Mouse (Mus musculus) thymus, adult 2 months (tissue): ENCODE measurements around the gene Cytip. TPM values are rescaled to one million over a fixed set of nuclear protein-coding genes. Genes with fewer than 3 reads are reported as not detected.

Experiments used
- DNase-seq: peaks from one replicate; pipeline ENCODE4 v3.0.0; 2021
- H3K27ac ChIP-seq: fragments of 200-500 bp; 2 replicates; pipeline ENCODE4 v1.5.1; 2012; ENCODE audit warnings: low read length, control low read depth; ENCODE audit not compliant: control insufficient read depth, insufficient read depth
- H3K27me3 ChIP-seq: fragments of 200-500 bp; 2 replicates; pipeline ENCODE4 v1.6.1; 2012; ENCODE audit warnings: mild to moderate bottlenecking, low read length, moderate library complexity, mixed read lengths; ENCODE audit not compliant: control insufficient read depth, insufficient read depth
- H3K36me3 ChIP-seq: fragments of 200-500 bp; 2 replicates; pipeline ENCODE4 v1.6.1; 2012; ENCODE audit warnings: mild to moderate bottlenecking, low read length, moderate library complexity; ENCODE audit not compliant: control insufficient read depth, insufficient read depth
- H3K4me1 ChIP-seq: fragments of 200-500 bp; replicated peaks from 2 replicates; pipeline ENCODE4 v1.6.1; 2012; ENCODE audit warnings: low read length; ENCODE audit not compliant: control insufficient read depth, insufficient read depth
- H3K4me3 ChIP-seq: fragments of 200-500 bp; 2 replicates; pipeline ENCODE4 v1.5.1; 2012; ENCODE audit warnings: mild to moderate bottlenecking, low read length, control low read depth, moderate library complexity; ENCODE audit not compliant: control insufficient read depth, insufficient read depth
- CTCF ChIP-seq: fragments of 200-500 bp; IDR thresholded peaks from 2 replicates; pipeline ENCODE4 v1.5.1; 2012; ENCODE audit warnings: mild to moderate bottlenecking, control low read depth, low read length, moderate library complexity, borderline replicate concordance; ENCODE audit not compliant: control insufficient read depth, poor library complexity, insufficient read depth; ENCODE audit errors: extremely low read depth
- POLR2A ChIP-seq: fragments of 200-500 bp; IDR thresholded peaks from 2 replicates; pipeline ENCODE4 v1.6.1; 2012; ENCODE audit warnings: mild to moderate bottlenecking, low read length, control low read depth, moderate library complexity; ENCODE audit not compliant: control insufficient read depth, poor library complexity, insufficient read depth; ENCODE audit errors: extremely low read depth
- WGBS: fragments of 180-500 bp; shearing (Covaris S2); methylation state at CpG from one replicate; pipeline ENCODE4 v1.1.7; 2018; 5-methylcytosine and 5-hydroxymethylcytosine counted together
- polyA plus RNA-seq: library from polyadenylated mRNA; depleted of rRNA; stranded (reverse); fragments of >200 nt; gene quantifications from 2 replicates; pipeline ENCODE4 v1.2.3, GENCODE M21; 2012

Gene Cytip
- polyA plus RNA-seq, 1 experiment: 293 TPM

- no peaks in the 10 kb centered on the region for H3K27me3 ChIP-seq
- no peak for DNase-seq
- H3K4me1 ChIP-seq: peaks cover 2% of the 10 kb centered on the region; the same call in 1 of the 2 replicates
- WGBS: 84% methylated on average over 8 of the region's 8 CpGs
- H3K4me3 ChIP-seq: no peak overlapping the region
- no peak overlapping the region for H3K27ac ChIP-seq
- TF ChIP-seq CTCF: no peak
- no peak for TF ChIP-seq POLR2A
- no peaks in the 10 kb centered on the region for H3K36me3 ChIP-seq
Observed at GRCm38 (mm10) chr2:58175392-58176291, 19.7 kb downstream of the Cytip start.

GRCm38 (mm10) chr2:58174476-58175286 lies 20.7 kb downstream of the Cytip start:
- DNase-seq: no peak
- no peaks in the 10 kb centered on the region for H3K36me3 ChIP-seq
- H3K27ac ChIP-seq: no peak overlapping the region
- H3K4me3 ChIP-seq: no peak overlapping the region
- 94% methylated on average over 9 of the region's 9 CpGs for WGBS
- no peak for TF ChIP-seq POLR2A
- no peak for TF ChIP-seq CTCF
- peaks cover 2% of the 10 kb centered on the region; the same call in 1 of the 2 replicates for H3K4me1 ChIP-seq
- no peaks in the 10 kb centered on the region for H3K27me3 ChIP-seq

DNA sequence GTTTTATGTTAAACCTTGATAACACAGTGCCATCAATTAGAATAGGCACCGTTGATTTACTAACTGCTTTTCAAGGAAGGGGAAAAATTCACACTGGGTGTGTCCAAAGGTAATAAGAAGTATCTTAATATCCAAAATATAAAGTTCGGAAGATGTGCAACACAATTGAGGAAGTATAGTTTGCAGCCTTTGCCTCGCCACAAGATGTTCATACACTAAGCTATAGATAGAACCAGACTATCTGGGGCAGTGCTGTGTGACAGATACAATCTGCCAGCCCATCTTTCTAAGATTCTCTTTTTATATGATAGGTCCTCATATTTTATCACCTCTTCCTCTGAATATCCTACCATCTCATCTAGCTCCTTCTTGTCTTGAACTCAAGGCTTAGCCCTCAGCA lies 22.4 kb downstream of the Cytip start:
- no peak overlapping the region for H3K27ac ChIP-seq
- 69% methylated on average over 3 of the region's 3 CpGs for WGBS
- H3K36me3 ChIP-seq: no peaks in the 10 kb centered on the region
- no peak for DNase-seq
- no peak overlapping the region for H3K4me3 ChIP-seq
- no peaks in the 10 kb centered on the region for H3K27me3 ChIP-seq
- TF ChIP-seq CTCF (no peak), POLR2A (no peak)
- H3K4me1 ChIP-seq: no peaks in the 10 kb centered on the region

DNA sequence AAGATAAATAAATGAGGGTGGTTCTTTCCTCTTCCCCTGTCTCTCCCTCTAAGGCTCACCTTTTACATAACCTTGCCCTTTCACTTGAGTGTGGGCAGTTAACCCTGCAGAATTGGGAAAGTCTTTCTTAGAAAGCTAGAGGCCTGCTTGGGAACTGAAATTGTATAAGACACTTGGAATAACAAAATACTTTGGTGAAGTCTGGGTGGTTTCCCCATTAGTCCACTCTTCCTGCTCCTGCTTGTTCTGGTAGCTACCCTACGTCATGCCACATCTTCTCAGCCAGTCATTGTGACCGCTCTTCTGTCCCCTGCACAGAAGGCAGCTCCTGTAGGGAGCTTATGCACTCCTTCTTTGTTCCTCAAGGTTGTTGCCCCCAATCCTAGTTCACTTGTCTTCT lies 26.2 kb downstream of the Cytip start:
- Histone ChIP-seq H3K4me1 (no peaks in the 10 kb centered on the region), H3K27ac (no peak overlapping the region), H3K27me3 (no peaks in the 10 kb centered on the region), H3K4me3 (no peak overlapping the region), H3K36me3 (no peaks in the 10 kb centered on the region)
- TF ChIP-seq CTCF (no peak), POLR2A (no peak)
- WGBS: 89% methylated on average over 2 of the region's 2 CpGs
- DNase-seq: no peak

DNA sequence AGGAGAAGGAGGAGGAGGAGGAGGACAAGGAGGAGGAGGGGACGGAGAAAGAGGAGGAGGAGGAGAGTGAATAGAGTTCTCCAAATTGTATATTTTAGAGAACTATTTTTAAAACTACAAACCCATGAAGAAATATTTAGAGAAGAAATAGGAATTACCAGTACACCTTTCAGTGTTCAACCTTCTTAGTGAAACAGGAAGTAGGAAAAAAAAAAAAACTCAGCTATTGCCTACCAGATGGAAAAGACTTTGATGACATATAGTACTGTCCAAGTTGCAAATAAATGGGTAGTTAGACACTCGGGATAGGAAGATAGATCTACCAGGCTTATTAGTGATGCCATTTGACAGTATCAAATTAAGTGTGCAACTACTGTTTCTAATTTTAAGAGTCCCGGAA lies 27.7 kb downstream of the Cytip start:
- Histone ChIP-seq H3K4me1 (peaks cover 6% of the 10 kb centered on the region; the same call in 1 of the 2 replicates), H3K4me3 (no peak overlapping the region), H3K27ac (no peak overlapping the region), H3K36me3 (no peaks in the 10 kb centered on the region), H3K27me3 (no peaks in the 10 kb centered on the region)
- no peak for DNase-seq
- TF ChIP-seq CTCF (no peak), POLR2A (no peak)
- 84% methylated on average over 3 of the region's 3 CpGs for WGBS

DNA sequence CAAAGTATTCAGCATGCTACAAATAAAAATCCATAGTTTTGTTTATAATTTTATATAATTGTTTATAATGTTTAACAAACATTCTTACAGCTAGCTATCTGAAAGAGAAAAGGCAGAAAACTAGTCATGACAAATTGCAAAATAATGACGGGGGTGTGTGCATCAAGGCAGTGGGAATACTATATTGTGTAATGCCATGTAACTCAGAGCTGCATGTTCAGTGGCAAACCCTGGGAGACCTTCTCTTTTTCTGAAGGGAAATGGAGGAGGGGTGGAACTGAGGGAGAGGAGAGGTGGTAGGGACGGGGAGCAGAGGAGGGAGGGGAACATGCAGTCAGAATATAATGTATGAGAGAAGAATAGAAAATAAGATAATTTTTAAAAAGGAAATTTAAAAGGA lies 28.6 kb downstream of the Cytip start:
- no peak for TF ChIP-seq CTCF
- no peak for TF ChIP-seq POLR2A
- Histone ChIP-seq H3K36me3 (no peaks in the 10 kb centered on the region), H3K27ac (no peak overlapping the region), H3K4me1 (peaks cover 6% of the 10 kb centered on the region; the same call in 1 of the 2 replicates), H3K4me3 (no peak overlapping the region), H3K27me3 (no peaks in the 10 kb centered on the region)
- 75% methylated on average over 2 of the region's 2 CpGs for WGBS
- DNase-seq: no peak
